Mouse (Mus musculus) testis, adult 2 months (tissue): Measurements from ENCODE around the gene 4933415A04Rik. TPM values are rescaled to one million over a fixed set of nuclear protein-coding genes. Genes with fewer than 3 reads are reported as not detected.
A peak's percentile ranks its signal among the peaks of the same experiment; 100 is the strongest.

Experiments used
- H3K27ac ChIP-seq: fragments of 200-500 bp; 2 replicates; pipeline ENCODE4 v1.5.1; 2012; ENCODE audit warnings: low read depth, low read length; ENCODE audit not compliant: control insufficient read depth, insufficient read depth
- H3K27me3 ChIP-seq: fragments of 200-500 bp; 2 replicates; pipeline ENCODE4 v1.6.1; 2012; ENCODE audit warnings: mild to moderate bottlenecking, low read length, moderate library complexity; ENCODE audit not compliant: control insufficient read depth, insufficient read depth
- H3K36me3 ChIP-seq: fragments of 200-500 bp; 2 replicates; pipeline ENCODE4 v1.6.1; 2012; ENCODE audit warnings: mild to moderate bottlenecking, low read length; ENCODE audit not compliant: control insufficient read depth, insufficient read depth
- H3K4me1 ChIP-seq: fragments of 200-500 bp; 2 replicates; pipeline ENCODE4 v1.6.1; 2012; ENCODE audit warnings: low read length; ENCODE audit not compliant: control insufficient read depth, insufficient read depth
- H3K4me3 ChIP-seq: fragments of 200-500 bp; 2 replicates; pipeline ENCODE4 v1.5.1; 2012; ENCODE audit warnings: low read depth, mild to moderate bottlenecking, low read length, moderate library complexity, mixed read lengths; ENCODE audit not compliant: control insufficient read depth
- CTCF ChIP-seq: fragments of 200-500 bp; IDR thresholded peaks from 2 replicates; pipeline ENCODE4 v1.5.1; 2012; ENCODE audit warnings: low read depth, mild to moderate bottlenecking, inconsistent platforms, low read length, moderate library complexity; ENCODE audit not compliant: control insufficient read depth, insufficient read depth, insufficient replicate concordance
- POLR2A ChIP-seq: fragments of 200-500 bp; IDR thresholded peaks from 2 replicates; pipeline ENCODE4 v1.6.1; 2012; ENCODE audit warnings: low read depth, mild to moderate bottlenecking, inconsistent platforms, low read length, moderate library complexity; ENCODE audit not compliant: control insufficient read depth
- polyA plus RNA-seq: library from polyadenylated mRNA; depleted of rRNA; stranded (reverse); fragments of >200 nt; gene quantifications from 2 replicates; pipeline ENCODE4 v1.2.3, GENCODE M21; 2012

Gene 4933415A04Rik
- polyA plus RNA-seq, 1 experiment, result 0.28 TPM

GRCm38 (mm10) chr11:43605859-43606258, 19.0 kb downstream of the 4933415A04Rik start:
- H3K27ac ChIP-seq, result no peak overlapping the region
- H3K4me3 ChIP-seq, result no peak overlapping the region
- H3K4me1 ChIP-seq, result peaks cover 2% of the 10 kb centered on the region; the same call in 1 of the 2 replicates
- no peaks in the 10 kb centered on the region for H3K36me3 ChIP-seq
- TF ChIP-seq CTCF (no peak), POLR2A (no peak)
- no peaks in the 10 kb centered on the region for H3K27me3 ChIP-seq

GRCm38 (mm10) chr11:43608440-43608839, 21.6 kb downstream of the 4933415A04Rik start:
- no peak overlapping the region for H3K4me3 ChIP-seq

GRCm38 (mm10) chr11:43610006-43610661, 23.3 kb downstream of the 4933415A04Rik start:
- no peak for TF ChIP-seq CTCF
- TF ChIP-seq POLR2A, result no peak
- Histone ChIP-seq H3K4me1 (peaks cover 2% of the 10 kb centered on the region; the same call in 1 of the 2 replicates), H3K36me3 (no peaks in the 10 kb centered on the region), H3K27ac (no peak overlapping the region), H3K27me3 (no peaks in the 10 kb centered on the region), H3K4me3 (no peak overlapping the region)

More at GRCm38 (mm10) chr11:43608440-43608839, 21.6 kb downstream of the 4933415A04Rik start:
- TF ChIP-seq CTCF (no peak), POLR2A (no peak)
- no peaks in the 10 kb centered on the region for H3K27me3 ChIP-seq
- H3K27ac ChIP-seq, result no peak overlapping the region
- no peaks in the 10 kb centered on the region for H3K36me3 ChIP-seq
- H3K4me1 ChIP-seq, result peaks cover 2% of the 10 kb centered on the region; the same call in 1 of the 2 replicates

GRCm38 (mm10) chr11:43610662-43611033, 23.8 kb downstream of the 4933415A04Rik start:
- peaks cover 2% of the 10 kb centered on the region; the same call in 1 of the 2 replicates for H3K4me1 ChIP-seq
- H3K4me3 ChIP-seq, result no peak overlapping the region
- TF ChIP-seq POLR2A, result no peak
- TF ChIP-seq CTCF, result no peak

GRCm38 (mm10) chr11:43612834-43613488, 26.1 kb downstream of the 4933415A04Rik start:
- no peaks in the 10 kb centered on the region for H3K27me3 ChIP-seq
- no peak overlapping the region for H3K4me3 ChIP-seq
- TF ChIP-seq CTCF, result peak; percentile 73; the same call in 1 of the 2 replicates
- no peak for TF ChIP-seq POLR2A
- H3K27ac ChIP-seq, result no peak overlapping the region
- peaks cover 2% of the 10 kb centered on the region; the same call in 1 of the 2 replicates for H3K4me1 ChIP-seq
- H3K36me3 ChIP-seq, result no peaks in the 10 kb centered on the region

More at GRCm38 (mm10) chr11:43610662-43611033, 23.8 kb downstream of the 4933415A04Rik start:
- H3K27ac ChIP-seq, result no peak overlapping the region
- H3K36me3 ChIP-seq, result no peaks in the 10 kb centered on the region
- H3K27me3 ChIP-seq, result no peaks in the 10 kb centered on the region

GRCm38 (mm10) chr11:43617924-43618323, 31.1 kb downstream of the 4933415A04Rik start:
- H3K27ac ChIP-seq, result no peak overlapping the region
- no peak for TF ChIP-seq CTCF
- TF ChIP-seq POLR2A, result no peak
- H3K4me3 ChIP-seq, result no peak overlapping the region
- no peaks in the 10 kb centered on the region for H3K27me3 ChIP-seq
- H3K36me3 ChIP-seq, result no peaks in the 10 kb centered on the region
- H3K4me1 ChIP-seq, result no peaks in the 10 kb centered on the region

- H3K4me3 ChIP-seq, result no peak overlapping the region
- H3K27ac ChIP-seq, result peak overlapping the region; percentile 37; the same call in 1 of the 2 replicates
- H3K27me3 ChIP-seq, result no peaks in the 10 kb centered on the region
- TF ChIP-seq CTCF (no peak), POLR2A (no peak)
- H3K36me3 ChIP-seq, result no peaks in the 10 kb centered on the region
- no peaks in the 10 kb centered on the region for H3K4me1 ChIP-seq
Measured at GRCm38 (mm10) chr11:43618403-43618802, 31.6 kb downstream of the 4933415A04Rik start.

GRCm38 (mm10) chr11:43621769-43622168, 34.9 kb downstream of the 4933415A04Rik start:
- peaks cover 8% of the 10 kb centered on the region for H3K4me1 ChIP-seq

More at GRCm38 (mm10) chr11:43621769-43622168, 34.9 kb downstream of the 4933415A04Rik start:
- no peak overlapping the region for H3K27ac ChIP-seq
- TF ChIP-seq POLR2A (no peak), CTCF (no peak)
- H3K4me3 ChIP-seq, result no peak overlapping the region
- no peaks in the 10 kb centered on the region for H3K36me3 ChIP-seq
- H3K27me3 ChIP-seq, result no peaks in the 10 kb centered on the region
